Mouse (Mus musculus): ENCODE data around the gene Tstd1. TPM values are rescaled to one million over a fixed set of nuclear protein-coding genes. Genes with fewer than 3 reads are reported as not detected.

Tstd1 gene
- polyA plus RNA-seq (2012; rRNA removed; ENCODE audit: low replicate concordance) = 1.4 and 2.1 TPM in 2 replicates

DNA sequence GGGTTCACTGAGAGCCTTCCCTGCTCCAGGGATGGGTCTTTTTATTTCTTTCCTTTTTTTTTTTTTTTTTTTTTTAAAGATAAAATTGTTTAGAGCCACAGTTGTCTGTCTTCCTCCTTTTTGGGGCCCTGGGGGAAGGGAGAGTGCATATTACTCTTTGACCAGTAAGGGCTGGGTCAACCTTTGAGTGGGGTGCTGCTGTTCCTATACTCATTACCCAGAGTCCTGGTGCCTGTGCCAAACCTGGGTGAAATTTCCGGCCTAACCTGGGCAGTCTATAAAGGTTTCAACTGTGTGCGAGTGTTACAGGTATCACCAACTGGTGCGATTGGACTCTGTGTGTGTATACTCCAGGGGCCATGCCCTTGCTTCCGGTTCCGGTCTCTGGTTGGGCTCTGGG lies at the start of gene Tstd1:
Tstd1 (plus strand) TSS at position 213 of the 400 bp plus-strand sequence.

DNA sequence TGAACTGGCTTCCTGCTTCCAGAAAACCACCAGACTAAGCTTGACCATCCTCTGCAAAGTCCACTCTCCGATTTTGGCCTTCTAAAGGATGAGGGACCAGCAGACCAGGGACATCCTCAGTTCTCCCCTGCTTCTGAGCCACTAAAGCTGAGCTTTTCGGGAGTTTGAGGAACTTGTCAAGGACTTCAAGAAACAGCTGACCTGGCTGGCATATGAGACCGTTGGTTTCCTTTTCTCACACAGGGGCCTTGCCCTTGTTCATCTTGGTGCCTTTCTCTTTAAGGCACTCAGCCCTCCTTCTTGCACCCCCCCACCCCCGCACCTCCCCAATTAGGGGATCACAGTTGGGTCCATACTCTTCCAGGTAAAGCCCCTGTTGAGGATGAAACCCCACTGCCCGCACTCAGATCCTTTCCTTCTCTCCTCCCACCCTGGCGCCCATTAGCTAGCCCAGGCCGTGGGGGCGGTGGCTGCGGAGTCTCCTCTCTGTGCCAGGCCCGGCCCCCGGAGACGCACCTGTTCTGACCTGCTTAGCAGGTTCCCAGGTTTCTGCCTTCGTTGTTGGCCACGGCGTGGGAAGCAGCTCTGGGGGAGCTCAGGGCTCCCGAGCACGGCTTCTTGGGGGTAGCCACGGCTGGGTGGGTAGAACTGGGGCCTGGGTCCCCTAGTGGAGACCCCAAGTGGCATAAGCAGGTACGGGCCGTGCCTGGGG lies 48.7 kb upstream of the Tstd1 start, which contains the start of gene Nectin4:
Nectin4 (plus strand) TSS at position 255 of the 712 bp plus-strand sequence.

DNA sequence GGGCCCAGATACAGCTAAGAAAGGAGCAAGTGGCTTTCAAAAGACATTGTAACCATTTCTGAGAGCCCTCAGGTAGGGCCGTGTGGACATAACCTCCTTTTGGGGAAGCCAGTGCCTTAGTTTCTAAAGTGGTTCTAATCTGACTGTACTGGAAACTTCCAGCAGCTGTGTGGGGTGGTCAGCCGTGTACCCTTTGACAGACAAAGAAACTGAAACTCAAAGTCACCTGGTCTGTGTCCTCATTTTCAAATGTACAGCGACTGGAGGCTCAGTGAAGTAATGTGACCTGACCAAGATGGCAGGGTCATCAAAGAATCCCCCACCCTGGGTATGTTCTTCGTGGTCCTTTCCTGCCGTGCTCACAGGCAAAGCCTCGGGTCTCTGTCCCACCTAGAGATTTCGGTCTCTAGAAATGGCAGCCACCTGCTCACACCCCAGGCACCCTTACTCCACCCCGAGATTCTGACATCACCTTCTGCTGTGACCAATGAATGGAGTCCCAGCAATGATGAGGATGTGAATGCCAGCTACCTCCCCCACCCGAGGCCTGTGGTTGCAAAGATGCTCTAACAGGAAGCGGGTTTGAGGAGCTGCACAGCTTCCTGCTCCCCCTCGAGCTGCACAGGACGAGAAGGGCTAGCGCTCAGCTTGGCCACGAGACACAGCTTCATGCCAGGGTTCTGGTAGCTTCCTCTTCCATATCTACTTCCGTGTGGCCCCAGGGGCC lies 30.1 kb upstream of the Tstd1 start, which contains the start of gene Arhgap30:
Arhgap30 (plus strand) TSS at position 579 of the 727 bp plus-strand sequence.

DNA sequence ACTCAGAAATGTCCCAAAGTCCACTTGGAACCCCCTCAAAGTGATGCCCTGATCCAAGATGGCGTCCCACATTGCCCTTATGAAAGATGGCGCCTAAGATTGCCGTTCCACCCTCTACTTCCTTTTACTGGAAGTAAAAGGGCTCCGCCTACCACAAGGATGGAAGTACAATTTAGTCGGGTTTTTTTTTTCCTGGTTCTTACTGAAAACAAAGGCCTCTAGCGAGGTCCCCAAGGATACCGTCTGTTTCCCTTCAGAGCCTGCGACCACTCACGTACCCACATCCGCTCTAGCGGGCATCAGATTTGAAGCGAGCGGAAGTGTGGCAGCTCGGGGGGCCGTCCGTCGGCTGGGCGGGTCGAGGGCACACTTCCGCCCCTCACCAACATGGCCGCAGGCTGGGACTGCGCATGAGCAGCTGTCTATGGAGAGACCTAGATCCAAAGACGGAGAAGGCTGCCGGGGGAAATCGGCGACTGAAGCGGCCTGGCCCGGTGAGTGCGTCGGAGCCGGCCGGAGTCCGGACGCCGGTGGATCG lies 7.7 kb upstream of the Tstd1 start, which contains the start of gene Usf1:
Usf1 (plus strand) TSS at position 367 of the 538 bp plus-strand sequence.

DNA sequence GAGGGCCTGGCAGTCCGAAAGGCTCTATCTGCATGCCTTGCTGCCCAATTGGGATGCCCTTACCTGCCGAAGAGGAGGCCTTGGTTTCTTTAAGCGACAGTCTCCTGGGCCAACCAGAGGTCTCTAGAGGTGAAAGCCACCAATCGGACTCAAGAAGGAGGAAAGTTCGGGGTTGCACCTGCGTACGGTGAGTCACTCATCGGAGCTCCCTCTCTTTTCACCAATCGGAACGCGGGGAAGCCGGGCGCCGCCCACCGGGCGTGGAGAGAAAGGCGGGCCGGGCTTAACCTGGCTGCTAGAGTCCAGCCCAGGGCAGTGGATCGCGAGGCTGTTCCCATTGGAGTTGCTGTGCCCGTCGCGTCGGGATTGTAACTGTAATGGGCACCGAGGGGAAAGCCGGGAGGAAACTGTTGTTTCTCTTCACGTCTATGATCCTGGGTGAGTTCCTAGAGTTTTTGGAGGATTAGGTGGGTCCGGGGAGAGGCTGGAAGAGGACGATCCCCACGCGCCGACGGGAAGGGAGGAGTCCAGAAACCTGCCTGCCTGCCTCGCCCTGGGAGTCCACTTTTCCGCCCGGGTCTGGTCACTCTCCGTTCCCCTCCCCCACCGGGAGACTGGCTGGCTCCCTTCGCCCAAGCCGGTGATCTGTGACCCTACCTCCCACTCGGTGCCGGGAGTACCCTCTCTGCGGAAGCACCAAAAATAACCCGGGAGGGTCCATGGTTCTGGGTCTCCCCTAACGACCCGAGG lies 18.8 kb downstream of the Tstd1 start, which contains the start of gene F11r:
F11r (plus strand) TSS at position 272 of the 750 bp plus-strand sequence.

Other genes with a start within 250 kb of the Tstd1 start
- 5.6 and 108 TPM in 2 replicates for gene Pcp4l1, start 222.6 kb upstream of the Tstd1 start, polyA plus RNA-seq (2012; rRNA removed; ENCODE audit: low replicate concordance)
- gene Nr1i3, start 204.9 kb upstream of the Tstd1 start, polyA plus RNA-seq (2012; rRNA removed; ENCODE audit: low replicate concordance) = 0.04 and 0.05 TPM in 2 replicates
- gene Tomm40l, start 196.4 kb upstream of the Tstd1 start, polyA plus RNA-seq (2012; rRNA removed; ENCODE audit: low replicate concordance) = 44.5 and 52.7 TPM in 2 replicates
- gene Apoa2, start 193.8 kb upstream of the Tstd1 start, polyA plus RNA-seq (2012; rRNA removed; ENCODE audit: low replicate concordance) = 2.0 and 6.4 TPM in 2 replicates
- 88.4 and 215 TPM in 2 replicates for gene Fcer1g, start 184.5 kb upstream of the Tstd1 start, polyA plus RNA-seq (2012; rRNA removed; ENCODE audit: low replicate concordance)
- gene Adamts4, start 168.5 kb upstream of the Tstd1 start, polyA plus RNA-seq (2012; rRNA removed; ENCODE audit: low replicate concordance) = 3.4 and 17.1 TPM in 2 replicates
- 200 and 214 TPM in 2 replicates for gene Ndufs2, start 167.5 kb upstream of the Tstd1 start, polyA plus RNA-seq (2012; rRNA removed; ENCODE audit: low replicate concordance)
- gene B4galt3, start 148.5 kb upstream of the Tstd1 start, polyA plus RNA-seq (2012; rRNA removed; ENCODE audit: low replicate concordance) = 35.7 and 84.0 TPM in 2 replicates
- 62.6 and 104 TPM in 2 replicates for gene Ppox, start 137.7 kb upstream of the Tstd1 start, polyA plus RNA-seq (2012; rRNA removed; ENCODE audit: low replicate concordance)
- gene Usp21, start 130.9 kb upstream of the Tstd1 start, polyA plus RNA-seq (2012; rRNA removed; ENCODE audit: low replicate concordance) = 37.7 and 84.4 TPM in 2 replicates
- gene Ufc1, start 123.8 kb upstream of the Tstd1 start, polyA plus RNA-seq (2012; rRNA removed; ENCODE audit: low replicate concordance) = 36.2 and 46.1 TPM in 2 replicates
- 42.6 and 67.2 TPM in 2 replicates for gene Dedd, start 89.7 kb upstream of the Tstd1 start, polyA plus RNA-seq (2012; rRNA removed; ENCODE audit: low replicate concordance)
- 54.6 and 76.1 TPM in 2 replicates for gene Nit1, start 73.2 kb upstream of the Tstd1 start, polyA plus RNA-seq (2012; rRNA removed; ENCODE audit: low replicate concordance)
- 18.1 and 21.6 TPM in 2 replicates for gene Pfdn2, start 73.2 kb upstream of the Tstd1 start, polyA plus RNA-seq (2012; rRNA removed; ENCODE audit: low replicate concordance)
- gene Klhdc9, start 58.1 kb upstream of the Tstd1 start, polyA plus RNA-seq (2012; rRNA removed; ENCODE audit: low replicate concordance) = 0.69 and 1.6 TPM in 2 replicates
- gene Nectin4, start 48.8 kb upstream of the Tstd1 start, polyA plus RNA-seq (2012; rRNA removed; ENCODE audit: low replicate concordance) = 0.75 and 5.6 TPM in 2 replicates
- gene Arhgap30, start 29.9 kb upstream of the Tstd1 start, polyA plus RNA-seq (2012; rRNA removed; ENCODE audit: low replicate concordance) = 6.3 and 10.3 TPM in 2 replicates
- gene Usf1, start 7.6 kb upstream of the Tstd1 start, polyA plus RNA-seq (2012; rRNA removed; ENCODE audit: low replicate concordance) = 70.6 and 125 TPM in 2 replicates
- gene F11r, start 18.7 kb downstream of the Tstd1 start, polyA plus RNA-seq (2012; rRNA removed; ENCODE audit: low replicate concordance) = 67.4 and 79.5 TPM in 2 replicates
- gene Alyref2, start 84.6 kb downstream of the Tstd1 start, polyA plus RNA-seq (2012; rRNA removed; ENCODE audit: low replicate concordance) = 2.8 and 6.5 TPM in 2 replicates
- 0.30 TPM in 1 of 2 replicates, not detected in the other for gene Itln1, start 116.4 kb downstream of the Tstd1 start, polyA plus RNA-seq (2012; rRNA removed; ENCODE audit: low replicate concordance)
- 0.40 and 1.7 TPM in 2 replicates for gene Cd244a, start 140.3 kb downstream of the Tstd1 start, polyA plus RNA-seq (2012; rRNA removed; ENCODE audit: low replicate concordance)
- 1.6 and 4.8 TPM in 2 replicates for gene Ly9, start 188.5 kb downstream of the Tstd1 start, polyA plus RNA-seq (2012; rRNA removed; ENCODE audit: low replicate concordance)
- 1.3 and 5.3 TPM in 2 replicates for gene Slamf7, start 234.2 kb downstream of the Tstd1 start, polyA plus RNA-seq (2012; rRNA removed; ENCODE audit: low replicate concordance)

Measured in subcutaneous adipose tissue, adult 2 months (tissue).